Mouse (Mus musculus) embryo, embryonic 9.5 days (tissue): ENCODE results near the gene Zfp865.
A peak's percentile ranks its signal among the peaks of the same experiment; 100 is the strongest.
"Not testable (repeated sequence)": the region's sequence is repeated elsewhere in the genome, so short reads cannot be mapped to it uniquely, and the experiment has no call there.

Experiments
- DNase-seq: peaks from one replicate; pipeline ENCODE4 v3.0.0-alpha.2; 2017; ENCODE audit errors: extremely low spot score

Gene Zfp865

GRCm38 (mm10) chr7:5015118-5016001, 4.8 kb upstream of the Zfp865 start, which contains the start of gene Gm44973:
TSS of gene Gm44973 (plus strand) at chr7:5015496.
- DNase-seq = peak; percentile 99

- no peak for DNase-seq
Observed at GRCm38 (mm10) chr7:5016057-5016456, 4.1 kb upstream of the Zfp865 start.

- DNase-seq = no peak
Observed at GRCm38 (mm10) chr7:5016920-5017319, 3.3 kb upstream of the Zfp865 start.

- DNase-seq = no peak
Observed at GRCm38 (mm10) chr7:5017352-5017751, 2.8 kb upstream of the Zfp865 start.

GRCm38 (mm10) chr7:5017931-5018330, 2.2 kb upstream of the Zfp865 start:
- no peak for DNase-seq

- not testable (repeated sequence) for DNase-seq
Observed at GRCm38 (mm10) chr7:5019576-5019975, 600 bp upstream of the Zfp865 start.

GRCm38 (mm10) chr7:5020685-5021084, 509 bp downstream of the Zfp865 start:
- DNase-seq = no peak

- DNase-seq = no peak
Observed at GRCm38 (mm10) chr7:5021197-5021596, 1.0 kb downstream of the Zfp865 start.

GRCm38 (mm10) chr7:5029543-5029942, 9.4 kb downstream of the Zfp865 start:
- no peak for DNase-seq

- DNase-seq = no peak
Observed at GRCm38 (mm10) chr7:5029946-5030345, 9.8 kb downstream of the Zfp865 start.

- DNase-seq = no peak
Observed at GRCm38 (mm10) chr7:5030554-5031275, 10.5 kb downstream of the Zfp865 start.

- DNase-seq = no peak
Observed at GRCm38 (mm10) chr7:5031496-5031895, 11.3 kb downstream of the Zfp865 start.

- DNase-seq = no peak
Observed at GRCm38 (mm10) chr7:5033818-5034217, 13.6 kb downstream of the Zfp865 start, which contains the start of gene 4632433K11Rik. TSS of gene 4632433K11Rik (plus strand) at chr7:5034118.

GRCm38 (mm10) chr7:5035628-5036027, 15.5 kb downstream of the Zfp865 start:
- no peak for DNase-seq

GRCm38 (mm10) chr7:5036136-5036535, 16.0 kb downstream of the Zfp865 start:
- DNase-seq = no peak

GRCm38 (mm10) chr7:5037026-5037425, 16.9 kb downstream of the Zfp865 start:
- no peak for DNase-seq

GRCm38 (mm10) chr7:5037467-5037866, 17.3 kb downstream of the Zfp865 start:
- no peak for DNase-seq

GRCm38 (mm10) chr7:5038109-5038732, 18.0 kb downstream of the Zfp865 start, which contains the start of gene Zfp784:
TSS of gene Zfp784 (minus strand) at chr7:5038446.
- DNase-seq = peak; percentile 96

GRCm38 (mm10) chr7:5038940-5039339, 18.8 kb downstream of the Zfp865 start:
- DNase-seq = no peak

- DNase-seq = no peak
Observed at GRCm38 (mm10) chr7:5044981-5045380, 24.8 kb downstream of the Zfp865 start.

GRCm38 (mm10) chr7:5046112-5046511, 25.9 kb downstream of the Zfp865 start:
- no peak for DNase-seq

GRCm38 (mm10) chr7:5047313-5047712, 27.1 kb downstream of the Zfp865 start:
- no peak for DNase-seq
